Mouse (Mus musculus) heart, postnatal 36 days (tissue): ENCODE measurements around the gene Rad52. TPM values are rescaled to one million over a fixed set of nuclear protein-coding genes. Genes with fewer than 3 reads are reported as not detected.

Experiments
- DNase-seq, 2 experiments: peaks; one replicate each; pipeline ENCODE4 v3.0.0; 2021 to 2022
- intact Hi-C: fragments of 180-260 bp; cut with DNase I; formaldehyde crosslinking; loops from one replicate; pipeline ENCODE4 v1.15.1; 2025
- total RNA-seq, 2 experiments: library from RNA; stranded (reverse); gene quantifications; 2 replicates each; pipeline ENCODE4 v1.2.3; 2021

The Rad52 gene
- total RNA-seq: 10 to 100 TPM; 11.1 to 12.8 TPM

DNA sequence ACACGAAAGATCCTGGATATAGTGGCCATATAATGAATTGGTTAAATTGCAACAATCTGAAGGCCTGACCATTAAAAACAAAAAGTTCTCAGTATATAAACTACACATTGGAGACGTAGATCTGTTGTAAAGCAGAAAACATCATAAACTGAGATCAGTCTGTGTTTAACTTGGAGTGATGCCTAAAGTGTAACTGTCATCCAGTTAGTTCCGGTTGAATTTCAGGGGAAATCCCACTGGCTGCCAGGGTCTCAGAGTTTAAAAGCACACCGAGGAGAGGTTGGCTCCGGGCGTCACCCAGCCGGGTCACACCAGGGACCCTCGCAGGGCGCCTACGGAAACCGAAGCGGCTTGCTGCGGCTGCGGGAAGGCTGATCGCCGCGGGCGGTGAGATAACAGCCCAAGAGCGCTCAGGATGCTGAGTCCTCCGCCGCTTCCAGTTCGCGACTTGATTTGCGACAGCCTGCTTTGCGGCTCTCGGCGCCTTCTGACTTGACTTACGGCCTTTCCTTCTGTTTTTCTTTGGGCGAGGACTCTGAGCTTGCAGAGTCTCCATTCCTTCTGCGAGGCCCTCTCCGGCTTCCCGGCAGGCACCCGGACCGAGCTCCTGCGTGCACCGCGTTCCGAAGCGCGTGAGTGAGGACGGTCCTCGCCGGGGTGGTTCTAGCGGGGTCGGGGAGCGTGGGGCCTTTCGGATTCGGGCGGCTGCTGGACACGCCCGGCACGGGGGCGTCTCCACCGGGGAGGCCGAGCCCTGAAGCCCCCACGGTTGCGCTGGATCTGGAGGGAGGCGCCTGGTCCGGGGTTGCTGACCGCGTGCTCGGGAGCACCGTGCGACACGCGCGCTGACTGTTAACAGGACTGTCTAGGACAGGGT, at the start of gene Rad52:
Rad52 (plus strand) TSS at position 495 of the 877 bp plus-strand sequence.
- intact Hi-C loops: loop anchor here (2.0 to 5.0 kb wide), 4 partner anchors 35 to 415 kb away; partner anchors contain the start of gene Erc1
- peak; percentile 84 to 89 for DNase-seq

DNA sequence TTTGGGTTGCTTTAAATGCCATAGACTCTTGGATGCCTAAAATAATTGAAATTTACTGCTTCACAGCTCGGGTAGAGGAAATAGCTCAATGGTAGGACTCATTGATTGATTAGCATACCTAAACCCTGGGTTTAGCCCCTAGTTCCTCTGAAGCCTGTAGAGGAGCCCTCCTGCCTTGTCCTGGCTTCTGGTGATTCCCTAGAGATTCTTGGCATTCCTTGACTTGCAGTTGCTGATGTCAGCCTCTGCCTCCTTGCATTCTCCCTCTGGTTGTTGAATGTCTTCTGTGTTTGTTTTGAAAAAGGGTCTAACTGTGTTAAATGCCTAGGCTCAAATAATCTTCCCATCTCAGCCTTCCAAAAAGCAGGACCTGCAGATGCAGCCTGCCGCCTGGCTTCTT, 48.3 kb upstream of the Rad52 start:
- no peak for DNase-seq
- intact Hi-C loops: no loop called here

- intact Hi-C loops: no loop called here
- no peak for DNase-seq
Observed at GRCm38 (mm10) chr6:119855471-119855870, 47.0 kb upstream of the Rad52 start.

DNA sequence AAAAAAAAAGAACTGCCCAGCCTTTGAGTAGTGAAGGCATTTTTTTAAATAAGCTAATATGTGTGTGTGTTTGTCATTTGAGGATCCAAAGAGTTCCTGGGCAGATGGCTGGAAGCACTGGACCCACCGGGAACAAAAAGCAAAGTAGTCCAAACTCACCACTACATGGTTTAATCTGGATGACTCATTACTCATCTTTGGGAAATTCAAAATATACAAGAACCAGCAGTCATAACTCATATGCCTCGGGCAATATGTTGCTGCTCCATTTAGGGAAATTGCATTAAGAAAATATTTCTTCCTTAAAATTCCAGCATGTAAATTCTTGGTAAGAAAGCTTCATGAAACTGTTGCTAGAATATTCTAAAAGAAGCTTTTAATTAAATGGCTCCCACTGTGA, 42.3 kb upstream of the Rad52 start:
- DNase-seq: no peak
- intact Hi-C loops: no loop called here

DNA sequence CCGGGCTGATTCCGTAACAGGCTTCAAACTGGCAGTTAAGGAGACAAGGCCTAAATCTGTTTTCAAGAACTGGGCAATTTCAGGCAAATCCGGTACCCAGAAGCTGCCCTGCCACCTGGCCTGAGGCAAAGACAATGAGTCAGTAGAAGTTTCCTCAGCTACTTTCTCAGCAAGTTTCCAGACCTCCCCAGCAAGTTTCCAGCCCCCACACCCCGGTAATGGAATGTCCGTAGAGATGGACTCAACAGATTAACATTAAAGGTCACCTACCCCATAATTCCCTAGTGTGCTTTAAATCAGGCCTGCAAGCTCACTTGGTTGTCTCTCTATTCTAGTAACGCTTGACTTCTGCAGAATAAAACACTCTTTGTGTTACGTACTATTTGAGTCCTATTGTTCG, 41.0 kb upstream of the Rad52 start:
- intact Hi-C loops: no loop called here
- no peak for DNase-seq

GRCm38 (mm10) chr6:119864341-119865034, 38.0 kb upstream of the Rad52 start:
- DNase-seq: peak; percentile 65 to 74
- intact Hi-C loops: loop anchor here (5.0 kb wide), 1 partner anchor 38 kb away; the partner anchor contains the start of gene Rad52

DNA sequence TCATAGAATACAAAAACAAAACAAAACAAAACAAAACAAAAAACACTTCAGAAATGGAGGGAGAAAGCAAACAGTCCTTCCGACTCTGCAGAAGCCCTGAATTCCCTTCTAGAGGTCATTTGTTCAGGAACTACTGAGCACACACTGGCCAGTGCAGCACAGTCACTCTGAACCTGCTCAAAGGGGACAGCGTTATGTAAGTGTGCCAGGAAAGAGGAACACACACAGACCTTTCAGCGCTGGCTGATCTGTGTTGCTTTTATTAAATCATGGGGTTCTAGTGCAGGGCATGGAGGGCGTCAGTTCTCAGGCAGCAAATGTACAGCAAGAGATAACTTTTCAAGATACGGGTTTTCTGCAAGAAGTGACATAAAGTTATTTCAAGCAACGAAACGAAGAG, 19.3 kb upstream of the Rad52 start:
- intact Hi-C loops: no loop called here
- DNase-seq: no peak

DNA sequence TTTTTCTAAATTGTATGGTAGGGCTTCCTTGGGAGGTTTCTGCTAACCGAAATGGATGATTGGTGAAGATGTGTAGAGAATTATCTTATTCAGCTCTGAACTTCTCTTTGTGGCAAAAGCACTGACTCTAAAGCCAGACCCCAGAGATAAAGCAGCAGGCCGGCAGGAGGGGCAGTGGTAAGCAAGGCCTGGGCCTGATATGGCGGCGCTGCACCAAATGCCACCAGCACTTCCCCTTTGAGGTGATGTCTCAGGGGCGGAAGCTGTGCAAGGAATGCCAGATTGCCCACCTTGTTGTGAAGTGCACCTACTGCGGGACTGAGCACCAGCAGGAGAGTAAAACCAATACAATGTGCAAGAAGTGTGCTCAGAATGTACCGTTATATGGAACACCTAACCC, 9.8 kb upstream of the Rad52 start:
- no peak for DNase-seq
- intact Hi-C loops: no loop called here

- intact Hi-C loops: loop anchor here (2.0 to 5.0 kb wide), 4 partner anchors 36 to 416 kb away; partner anchors contain the start of gene Erc1
- no peak for DNase-seq
Observed at GRCm38 (mm10) chr6:119903081-119903789, 737 bp downstream of the Rad52 start.

DNA sequence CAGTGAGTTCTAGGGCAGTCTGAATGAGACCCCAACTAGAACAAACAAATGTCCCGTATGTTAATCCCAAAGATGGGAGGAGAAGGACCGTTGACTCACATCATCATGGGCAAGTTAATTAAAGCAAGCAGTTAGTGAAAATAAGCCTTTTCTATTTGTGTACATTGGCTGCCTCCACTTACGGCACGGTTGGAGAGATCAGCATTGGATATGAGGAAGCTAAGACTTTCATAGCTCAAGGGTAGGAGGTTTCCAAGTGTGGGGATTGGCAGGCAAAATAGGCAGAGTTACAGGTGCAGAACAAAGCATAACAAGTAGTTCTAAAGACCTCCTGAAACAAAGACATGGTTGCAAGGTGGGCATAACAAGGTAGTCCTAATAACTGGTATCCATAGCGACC, 3.0 kb downstream of the Rad52 start:
- intact Hi-C loops: no loop called here
- no peak for DNase-seq

GRCm38 (mm10) chr6:119912046-119912445, 9.5 kb downstream of the Rad52 start:
- intact Hi-C loops: no loop called here
- DNase-seq: no peak

- DNase-seq: no peak
- intact Hi-C loops: no loop called here
Observed at GRCm38 (mm10) chr6:119915710-119916109, 13.2 kb downstream of the Rad52 start.

DNA sequence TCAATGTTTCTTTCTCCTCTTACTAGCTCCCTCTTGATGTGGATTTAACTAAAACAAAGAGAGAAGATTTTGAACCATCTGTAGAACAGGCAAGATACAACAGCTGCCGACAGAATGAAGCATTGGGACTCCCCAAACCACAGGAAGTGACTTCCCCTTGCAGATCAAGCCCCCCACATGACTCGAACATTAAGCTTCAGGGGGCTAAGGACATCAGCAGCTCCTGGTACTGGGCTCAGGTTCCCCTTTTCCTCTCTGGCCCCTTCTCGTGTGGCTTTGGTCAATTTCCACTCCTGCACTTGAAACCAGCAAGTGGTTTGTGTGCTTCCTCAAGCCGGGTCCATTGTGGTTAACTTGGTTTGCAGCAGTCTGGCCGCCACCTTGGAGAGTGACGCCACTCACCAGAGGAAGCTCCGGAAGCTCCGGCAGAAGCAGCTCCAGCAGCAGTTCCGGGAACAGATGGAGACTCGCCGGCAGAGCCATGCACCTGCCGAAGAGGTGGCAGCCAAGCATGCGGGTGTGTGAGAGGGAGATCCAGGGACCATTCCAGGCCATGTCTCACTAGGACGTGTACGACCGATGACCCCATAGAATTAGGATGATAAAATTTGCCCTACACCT, 16.2 kb downstream of the Rad52 start:
- DNase-seq: peak; percentile 17 to 18
- intact Hi-C loops: no loop called here

DNA sequence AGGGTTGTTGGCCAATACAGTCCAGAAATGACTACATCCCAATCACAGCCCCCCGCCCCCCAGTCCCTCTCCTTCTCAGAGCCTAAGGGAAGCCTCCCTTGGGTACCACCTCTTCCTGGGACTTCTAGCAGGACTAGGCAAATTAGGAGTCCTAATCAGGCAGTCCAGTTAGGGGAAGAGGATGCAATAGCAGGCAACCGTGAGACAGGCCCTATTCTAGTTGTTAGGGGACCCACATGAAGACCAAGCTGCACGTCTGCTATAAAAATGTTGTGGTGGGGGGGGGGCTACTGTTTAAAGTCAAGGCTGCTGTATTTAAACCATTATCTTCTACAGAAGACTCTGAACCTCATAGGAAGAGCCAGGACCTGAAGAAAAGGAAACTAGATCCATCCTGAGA, 19.6 kb downstream of the Rad52 start:
- intact Hi-C loops: loop anchor here (5.0 kb wide), 1 partner anchor 435 kb away; no protein-coding TSS in a partner anchor
- no peak for DNase-seq

DNA sequence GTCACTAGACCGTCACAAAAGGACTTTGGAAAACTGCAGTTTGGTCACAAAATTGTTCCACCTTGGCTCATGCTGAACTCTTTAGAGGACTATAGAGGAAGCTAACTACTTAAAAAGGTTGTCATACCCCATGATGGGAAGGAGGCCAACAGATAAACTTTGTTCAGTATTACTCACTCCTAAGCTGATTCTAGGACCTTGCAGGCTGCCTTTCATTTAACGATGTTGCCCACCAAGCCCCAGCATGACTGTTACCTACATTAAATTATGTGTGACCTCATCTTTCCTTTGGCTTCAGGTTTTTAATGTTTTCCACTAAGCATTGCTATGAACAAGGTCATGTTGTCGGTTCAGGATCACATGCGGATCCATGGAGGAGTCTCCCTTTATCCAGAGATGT, 20.0 kb downstream of the Rad52 start:
- DNase-seq: no peak
- intact Hi-C loops: loop anchor here (5.0 kb wide), 1 partner anchor 435 kb away; no protein-coding TSS in a partner anchor

DNA sequence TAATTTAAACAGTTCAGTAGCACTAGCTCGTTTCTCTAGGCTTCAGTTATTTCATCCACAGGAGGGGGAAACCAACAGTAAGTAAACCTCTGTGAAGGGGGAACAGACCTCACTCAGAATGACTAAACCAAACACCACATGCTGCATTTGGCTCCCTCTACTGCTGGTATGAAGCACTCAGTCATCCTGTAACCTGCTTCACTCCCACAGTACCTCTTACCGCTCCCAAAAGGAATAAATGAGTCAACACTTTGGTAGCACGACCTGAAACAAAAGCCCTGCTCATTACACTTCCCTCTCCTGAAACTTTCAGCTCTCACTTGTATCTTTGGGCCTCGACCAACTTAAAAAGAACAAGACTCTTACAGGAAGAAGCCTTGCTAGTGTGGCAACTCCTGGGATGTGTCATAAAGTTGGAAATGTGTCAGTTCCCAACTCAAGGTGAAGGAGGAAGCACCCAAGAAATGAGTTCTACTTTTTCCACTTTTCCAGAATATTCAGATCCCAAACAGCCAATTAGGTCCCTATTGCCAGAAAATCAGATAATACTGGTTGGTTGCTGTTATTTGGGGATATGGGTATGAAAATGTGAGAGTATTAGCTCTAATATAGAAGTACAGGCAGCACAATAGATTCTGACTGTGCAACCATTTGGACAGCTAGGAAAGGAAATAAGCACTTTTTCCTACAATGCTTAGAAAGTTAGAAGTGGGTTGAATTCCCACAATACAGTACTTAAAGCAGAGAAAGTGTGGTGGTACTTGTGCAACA, 21.9 kb downstream of the Rad52 start:
- intact Hi-C loops: loop anchor here (2.0 to 5.0 kb wide), 2 partner anchors 132 to 437 kb away; no protein-coding TSS in a partner anchor
- DNase-seq: no peak
